Mouse (Mus musculus): Measurements from ENCODE around the gene Pnlip. TPM values are rescaled to one million over a fixed set of nuclear protein-coding genes. Genes with fewer than 3 reads are reported as not detected.

Pnlip gene
- not detected in 2 replicates for polyA plus RNA-seq (2014; fragmentation: Nextera tagmentation; extraction: Ambion mirVana)

- ATAC-seq (ENCODE audit: low FRiP score, low TSS enrichment) = no peak
- WGBS = 62% methylated on average over 5 of the region's 5 CpGs
Observed at GRCm38 (mm10) chr19:58652198-58652597, at the start of gene Pnlip. TSS of gene Pnlip (plus strand) at chr19:58652498.

GRCm38 (mm10) chr19:58609716-58610115 is 42.6 kb upstream of the Pnlip start:
- no peak for ATAC-seq (ENCODE audit: low FRiP score, low TSS enrichment)

More at GRCm38 (mm10) chr19:58652198-58652597, at the start of gene Pnlip:
- Histone ChIP-seq H3K4me2 (replicated peaks; ENCODE audit: low read depth, low read length) (no peak within 1 kb of the TSS), H3K4me3 (ENCODE audit: low read length) (no peak within 1 kb of the TSS), H3K4me1 (ENCODE audit: control insufficient read depth, insufficient read depth, low read length) (no peaks in the 10 kb centered on the region), H3K9me3 (ENCODE audit: control insufficient read depth, low read length) (no peaks in the 10 kb centered on the region), H3K9ac (ENCODE audit: low read depth, low read length) (no peak within 1 kb of the TSS), H3K36me3 (ENCODE audit: control insufficient read depth, insufficient read depth, low read length) (no peaks in the 10 kb centered on the region), H3K27ac (ENCODE audit: low read depth, low read length) (no peak within 1 kb of the TSS), H3K27me3 (ENCODE audit: control insufficient read depth, insufficient read depth, low read length) (no peaks in the 10 kb centered on the region)

GRCm38 (mm10) chr19:58612745-58613144 is 39.6 kb upstream of the Pnlip start:
- ATAC-seq (ENCODE audit: low FRiP score, low TSS enrichment) = no peak

More at GRCm38 (mm10) chr19:58609716-58610115, 42.6 kb upstream of the Pnlip start:
- 74% methylated on average over 1 of the region's 1 CpGs for WGBS
- H3K9ac ChIP-seq (ENCODE audit: low read depth, low read length) = no peak overlapping the region
- H3K4me3 ChIP-seq (ENCODE audit: low read length) = no peak overlapping the region
- 0 out of 2 replicates have a peak, but pooled peaks cover 2% of the 10 kb centered on the region for H3K4me1 ChIP-seq (ENCODE audit: control insufficient read depth, insufficient read depth, low read length)
- no peaks in the 10 kb centered on the region for H3K9me3 ChIP-seq (ENCODE audit: control insufficient read depth, low read length)
- no peaks in the 10 kb centered on the region for H3K27me3 ChIP-seq (ENCODE audit: control insufficient read depth, insufficient read depth, low read length)
- no peaks in the 10 kb centered on the region for H3K36me3 ChIP-seq (ENCODE audit: control insufficient read depth, insufficient read depth, low read length)
- no peak overlapping the region for H3K27ac ChIP-seq (ENCODE audit: low read depth, low read length)
- H3K4me2 ChIP-seq (replicated peaks; ENCODE audit: low read depth, low read length) = no peak overlapping the region

GRCm38 (mm10) chr19:58616606-58617005 is 35.7 kb upstream of the Pnlip start:
- Histone ChIP-seq H3K9ac (ENCODE audit: low read depth, low read length) (no peak overlapping the region), H3K27me3 (ENCODE audit: control insufficient read depth, insufficient read depth, low read length) (no peaks in the 10 kb centered on the region), H3K4me2 (replicated peaks; ENCODE audit: low read depth, low read length) (no peak overlapping the region), H3K4me3 (ENCODE audit: low read length) (no peak overlapping the region), H3K4me1 (ENCODE audit: control insufficient read depth, insufficient read depth, low read length) (0 out of 2 replicates have a peak, but pooled peaks cover 4% of the 10 kb centered on the region), H3K9me3 (ENCODE audit: control insufficient read depth, low read length) (no peaks in the 10 kb centered on the region; the same call in 1 of the 2 replicates), H3K27ac (ENCODE audit: low read depth, low read length) (no peak overlapping the region), H3K36me3 (ENCODE audit: control insufficient read depth, insufficient read depth, low read length) (no peaks in the 10 kb centered on the region)
- WGBS = 83% methylated on average over 7 of the region's 7 CpGs
- no peak for ATAC-seq (ENCODE audit: low FRiP score, low TSS enrichment)

More at GRCm38 (mm10) chr19:58612745-58613144, 39.6 kb upstream of the Pnlip start:
- H3K9me3 ChIP-seq (ENCODE audit: control insufficient read depth, low read length) = no peaks in the 10 kb centered on the region
- no peak overlapping the region for H3K27ac ChIP-seq (ENCODE audit: low read depth, low read length)
- H3K36me3 ChIP-seq (ENCODE audit: control insufficient read depth, insufficient read depth, low read length) = no peaks in the 10 kb centered on the region
- H3K4me3 ChIP-seq (ENCODE audit: low read length) = no peak overlapping the region
- 73% methylated on average over 3 of the region's 3 CpGs for WGBS
- 0 out of 2 replicates have a peak, but pooled peaks cover 4% of the 10 kb centered on the region for H3K4me1 ChIP-seq (ENCODE audit: control insufficient read depth, insufficient read depth, low read length)
- H3K9ac ChIP-seq (ENCODE audit: low read depth, low read length) = no peak overlapping the region
- H3K4me2 ChIP-seq (replicated peaks; ENCODE audit: low read depth, low read length) = no peak overlapping the region
- H3K27me3 ChIP-seq (ENCODE audit: control insufficient read depth, insufficient read depth, low read length) = no peaks in the 10 kb centered on the region

- H3K4me1 ChIP-seq (ENCODE audit: control insufficient read depth, insufficient read depth, low read length) = no peaks in the 10 kb centered on the region
- H3K9me3 ChIP-seq (ENCODE audit: control insufficient read depth, low read length) = no peaks in the 10 kb centered on the region; the same call in 1 of the 2 replicates
- H3K4me2 ChIP-seq (replicated peaks; ENCODE audit: low read depth, low read length) = no peak overlapping the region
- ATAC-seq (ENCODE audit: low FRiP score, low TSS enrichment) = no peak
- H3K36me3 ChIP-seq (ENCODE audit: control insufficient read depth, insufficient read depth, low read length) = no peaks in the 10 kb centered on the region
- no peak overlapping the region for H3K27ac ChIP-seq (ENCODE audit: low read depth, low read length)
- H3K4me3 ChIP-seq (ENCODE audit: low read length) = no peak overlapping the region
- no peak overlapping the region for H3K9ac ChIP-seq (ENCODE audit: low read depth, low read length)
- H3K27me3 ChIP-seq (ENCODE audit: control insufficient read depth, insufficient read depth, low read length) = no peaks in the 10 kb centered on the region
- 84% methylated on average over 3 of the region's 3 CpGs for WGBS
Observed at GRCm38 (mm10) chr19:58620661-58621060, 31.6 kb upstream of the Pnlip start.

- H3K4me3 ChIP-seq (ENCODE audit: low read length) = no peak overlapping the region
- 79% methylated on average over 1 of the region's 1 CpGs for WGBS
- no peaks in the 10 kb centered on the region for H3K27me3 ChIP-seq (ENCODE audit: control insufficient read depth, insufficient read depth, low read length)
- no peak for ATAC-seq (ENCODE audit: low FRiP score, low TSS enrichment)
- H3K4me1 ChIP-seq (ENCODE audit: control insufficient read depth, insufficient read depth, low read length) = no peaks in the 10 kb centered on the region
- no peaks in the 10 kb centered on the region; the same call in 1 of the 2 replicates for H3K9me3 ChIP-seq (ENCODE audit: control insufficient read depth, low read length)
- H3K4me2 ChIP-seq (replicated peaks; ENCODE audit: low read depth, low read length) = no peak overlapping the region
- no peaks in the 10 kb centered on the region for H3K36me3 ChIP-seq (ENCODE audit: control insufficient read depth, insufficient read depth, low read length)
- no peak overlapping the region for H3K27ac ChIP-seq (ENCODE audit: low read depth, low read length)
- no peak overlapping the region for H3K9ac ChIP-seq (ENCODE audit: low read depth, low read length)
Observed at GRCm38 (mm10) chr19:58621646-58622045, 30.7 kb upstream of the Pnlip start.

GRCm38 (mm10) chr19:58624799-58625198 is 27.5 kb upstream of the Pnlip start:
- Histone ChIP-seq H3K9me3 (ENCODE audit: control insufficient read depth, low read length) (no peaks in the 10 kb centered on the region), H3K4me1 (ENCODE audit: control insufficient read depth, insufficient read depth, low read length) (no peaks in the 10 kb centered on the region), H3K4me2 (replicated peaks; ENCODE audit: low read depth, low read length) (no peak overlapping the region), H3K9ac (ENCODE audit: low read depth, low read length) (no peak overlapping the region), H3K27me3 (ENCODE audit: control insufficient read depth, insufficient read depth, low read length) (no peaks in the 10 kb centered on the region), H3K4me3 (ENCODE audit: low read length) (no peak overlapping the region), H3K27ac (ENCODE audit: low read depth, low read length) (no peak overlapping the region), H3K36me3 (ENCODE audit: control insufficient read depth, insufficient read depth, low read length) (no peaks in the 10 kb centered on the region)
- no peak for ATAC-seq (ENCODE audit: low FRiP score, low TSS enrichment)
- 68% methylated on average over 4 of the region's 4 CpGs for WGBS

GRCm38 (mm10) chr19:58625254-58625947 is 26.9 kb upstream of the Pnlip start:
- H3K4me3 ChIP-seq (ENCODE audit: low read length) = no peak overlapping the region
- H3K27me3 ChIP-seq (ENCODE audit: control insufficient read depth, insufficient read depth, low read length) = no peaks in the 10 kb centered on the region
- 82% methylated on average over 9 of the region's 9 CpGs for WGBS
- ATAC-seq (ENCODE audit: low FRiP score, low TSS enrichment) = no peak
- no peak overlapping the region for H3K9ac ChIP-seq (ENCODE audit: low read depth, low read length)
- H3K4me1 ChIP-seq (ENCODE audit: control insufficient read depth, insufficient read depth, low read length) = no peaks in the 10 kb centered on the region
- H3K27ac ChIP-seq (ENCODE audit: low read depth, low read length) = no peak overlapping the region
- H3K9me3 ChIP-seq (ENCODE audit: control insufficient read depth, low read length) = no peaks in the 10 kb centered on the region
- H3K36me3 ChIP-seq (ENCODE audit: control insufficient read depth, insufficient read depth, low read length) = no peaks in the 10 kb centered on the region
- no peak overlapping the region for H3K4me2 ChIP-seq (replicated peaks; ENCODE audit: low read depth, low read length)

All from kidney, embryonic 14.5 days (tissue).